Mouse (Mus musculus): ENCODE results near the gene Setd2.

The Setd2 gene

GRCm38 (mm10) chr9:110532538-110533291 lies at the start of gene Setd2:
TSS of gene Setd2 (plus strand) at chr9:110532597.
- DNase-seq (ENCODE audit: low read depth in 1 of 2, low spot score in 2 of 2), result peak; percentile 18 to 46

- DNase-seq (ENCODE audit: low read depth in 1 of 2, low spot score in 2 of 2), result no peak
Measured at GRCm38 (mm10) chr9:110488841-110489240, 43.6 kb upstream of the Setd2 start.

- DNase-seq (ENCODE audit: low read depth in 1 of 2, low spot score in 2 of 2), result peak in 1 of 2 experiments; percentile 12
Measured at GRCm38 (mm10) chr9:110490913-110491312, 41.5 kb upstream of the Setd2 start.

- no peak for DNase-seq (ENCODE audit: low read depth in 1 of 2, low spot score in 2 of 2)
Measured at GRCm38 (mm10) chr9:110525737-110526136, 6.7 kb upstream of the Setd2 start.

- peak in 1 of 2 experiments; percentile 27 for DNase-seq (ENCODE audit: low read depth in 1 of 2, low spot score in 2 of 2)
Measured at GRCm38 (mm10) chr9:110529002-110529737, 3.2 kb upstream of the Setd2 start.

GRCm38 (mm10) chr9:110530650-110531049 lies 1.7 kb upstream of the Setd2 start:
- peak in 1 of 2 experiments; percentile 14 for DNase-seq (ENCODE audit: low read depth in 1 of 2, low spot score in 2 of 2)

GRCm38 (mm10) chr9:110531151-110531791 lies 1.1 kb upstream of the Setd2 start:
- no peak for DNase-seq (ENCODE audit: low read depth in 1 of 2, low spot score in 2 of 2)

- DNase-seq (ENCODE audit: low read depth in 1 of 2, low spot score in 2 of 2), result peak; percentile 84 to 85
Measured at GRCm38 (mm10) chr9:110531914-110532489, 395 bp upstream of the Setd2 start.

- DNase-seq (ENCODE audit: low read depth in 1 of 2, low spot score in 2 of 2), result no peak
Measured at GRCm38 (mm10) chr9:110533645-110534044, 1.2 kb downstream of the Setd2 start.

GRCm38 (mm10) chr9:110535114-110535513 lies 2.7 kb downstream of the Setd2 start:
- no peak for DNase-seq (ENCODE audit: low read depth in 1 of 2, low spot score in 2 of 2)

GRCm38 (mm10) chr9:110536636-110537035 lies 4.2 kb downstream of the Setd2 start:
- no peak for DNase-seq (ENCODE audit: low read depth in 1 of 2, low spot score in 2 of 2)

GRCm38 (mm10) chr9:110538511-110538910 lies 6.1 kb downstream of the Setd2 start:
- no peak for DNase-seq (ENCODE audit: low read depth in 1 of 2, low spot score in 2 of 2)

GRCm38 (mm10) chr9:110541988-110542387 lies 9.6 kb downstream of the Setd2 start:
- DNase-seq (ENCODE audit: low read depth in 1 of 2, low spot score in 2 of 2), result no peak

- no peak for DNase-seq (ENCODE audit: low read depth in 1 of 2, low spot score in 2 of 2)
Measured at GRCm38 (mm10) chr9:110548261-110548660, 15.9 kb downstream of the Setd2 start.

GRCm38 (mm10) chr9:110568309-110568708 lies 35.9 kb downstream of the Setd2 start:
- no peak for DNase-seq (ENCODE audit: low read depth in 1 of 2, low spot score in 2 of 2)

- no peak for DNase-seq (ENCODE audit: low read depth in 1 of 2, low spot score in 2 of 2)
Measured at GRCm38 (mm10) chr9:110582161-110582560, 49.8 kb downstream of the Setd2 start.

GRCm38 (mm10) chr9:110583521-110583920 lies 51.1 kb downstream of the Setd2 start:
- no peak for DNase-seq (ENCODE audit: low read depth in 1 of 2, low spot score in 2 of 2)

- no peak for DNase-seq (ENCODE audit: low read depth in 1 of 2, low spot score in 2 of 2)
Measured at GRCm38 (mm10) chr9:110611471-110611870, 79.1 kb downstream of the Setd2 start.

- no peak for DNase-seq (ENCODE audit: low read depth in 1 of 2, low spot score in 2 of 2)
Measured at GRCm38 (mm10) chr9:110617081-110617480, 84.7 kb downstream of the Setd2 start.

- no peak for DNase-seq (ENCODE audit: low read depth in 1 of 2, low spot score in 2 of 2)
Measured at GRCm38 (mm10) chr9:110620180-110620579, 87.8 kb downstream of the Setd2 start.

GRCm38 (mm10) chr9:110620685-110621084 lies 88.3 kb downstream of the Setd2 start:
- DNase-seq (ENCODE audit: low read depth in 1 of 2, low spot score in 2 of 2), result no peak
